14 mouse cellular contexts compared by ENCODE assay signal in the genomic region with DNA sequence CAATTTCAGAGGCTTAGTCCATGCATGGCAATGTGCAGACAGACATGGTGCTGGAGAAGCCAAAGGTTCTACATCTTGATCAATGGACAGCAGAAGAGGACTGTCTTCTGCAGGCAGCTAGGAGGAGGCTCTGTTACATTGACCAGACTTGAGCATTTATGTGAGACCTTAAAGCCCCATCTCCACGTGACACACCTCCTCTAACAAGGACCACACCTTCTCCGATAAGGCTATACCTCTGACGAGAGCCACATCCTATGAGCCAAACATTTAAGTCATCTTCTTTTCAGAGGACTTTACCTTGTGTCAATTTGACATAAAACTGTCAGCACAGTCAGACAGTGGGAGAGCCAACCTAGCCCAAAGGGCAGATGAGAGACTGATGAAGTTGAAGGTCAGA. TPM values are rescaled to one million over a fixed set of nuclear protein-coding genes. Genes with fewer than 3 reads are reported as not detected.
"Had no signal": no experiment of that assay in that cellular context is flagged by ENCODE, and none has a peak within 500 bp of the region (broad histone marks: within the 10 kb centered on the region; RNA-seq: fewer than 3 reads in every experiment).

No protein-coding gene starts in this region.

- H3K9me3 ChIP-seq: kidney, embryonic 15.5 days; limb, embryonic 15.5 days; lung, embryonic 15.5 days; midbrain, embryonic 13.5 days; neural tube, embryonic 12.5 days had no signal

- H3K4me3 ChIP-seq: kidney, embryonic 15.5 days; left cerebral cortex, adult 2 months; limb, embryonic 15.5 days; lung, embryonic 15.5 days; midbrain, embryonic 13.5 days; myocyte; neural tube, embryonic 12.5 days had no signal

- H3K36me3 ChIP-seq: kidney, embryonic 15.5 days; limb, embryonic 15.5 days; lung, embryonic 15.5 days; midbrain, embryonic 13.5 days; neural tube, embryonic 12.5 days had no signal

- ATAC-seq: intestine, embryonic 16.5 days; midbrain, embryonic 13.5 days had no signal

- H3K27ac ChIP-seq: kidney, embryonic 15.5 days; left cerebral cortex, adult 2 months; limb, embryonic 15.5 days; lung, embryonic 15.5 days; midbrain, embryonic 13.5 days; neural tube, embryonic 12.5 days; stomach, postnatal 0 days had no signal

- H3K4me1 ChIP-seq: kidney, embryonic 15.5 days; limb, embryonic 15.5 days; midbrain, embryonic 13.5 days; neural tube, embryonic 12.5 days had no signal

- H3K4me2 ChIP-seq: kidney, embryonic 15.5 days; limb, embryonic 15.5 days; lung, embryonic 15.5 days; midbrain, embryonic 13.5 days; neural tube, embryonic 12.5 days had no signal

- DNase-seq: kidney, adult 2 months; kidney, postnatal 14 days; lung, postnatal 14 days; thymus, postnatal 14 days had no signal

- H3K9ac ChIP-seq: kidney, embryonic 15.5 days; limb, embryonic 15.5 days; lung, embryonic 15.5 days; midbrain, embryonic 13.5 days; neural tube, embryonic 12.5 days had no signal

- H3K27me3 ChIP-seq: kidney, embryonic 15.5 days; limb, embryonic 15.5 days; lung, embryonic 15.5 days; midbrain, embryonic 13.5 days; neural tube, embryonic 12.5 days had no signal

RNA-seq across cellular contexts. Expression of a gene that starts 56.4 kb away (rescaled TPM):
- polyA plus RNA-seq: limb, embryonic 11.5 days had no signal
